Mouse (Mus musculus): Measurements from ENCODE around the gene 5031439G07Rik.

5031439G07Rik gene

GRCm38 (mm10) chr15:84957851-84958250 is 30.5 kb downstream of the 5031439G07Rik start:
- no peak for DNase-seq (ENCODE audit: low spot score in 2 of 2)

- DNase-seq (ENCODE audit: low spot score in 2 of 2): no peak
Measured at GRCm38 (mm10) chr15:84953259-84953658, 35.1 kb downstream of the 5031439G07Rik start.

GRCm38 (mm10) chr15:84950053-84950452 is 38.3 kb downstream of the 5031439G07Rik start:
- no peak for DNase-seq (ENCODE audit: low spot score in 2 of 2)

- no peak for DNase-seq (ENCODE audit: low spot score in 2 of 2)
Measured at GRCm38 (mm10) chr15:84948990-84949389, 39.4 kb downstream of the 5031439G07Rik start.

GRCm38 (mm10) chr15:84944319-84944718 is 44.0 kb downstream of the 5031439G07Rik start:
- DNase-seq (ENCODE audit: low spot score in 2 of 2): no peak

- DNase-seq (ENCODE audit: low spot score in 2 of 2): no peak
Measured at GRCm38 (mm10) chr15:84942647-84943285, 45.6 kb downstream of the 5031439G07Rik start.

- no peak for DNase-seq (ENCODE audit: low spot score in 2 of 2)
Measured at GRCm38 (mm10) chr15:84940102-84940501, 48.2 kb downstream of the 5031439G07Rik start.

GRCm38 (mm10) chr15:84934901-84935300 is 53.5 kb downstream of the 5031439G07Rik start:
- no peak for DNase-seq (ENCODE audit: low spot score in 2 of 2)

- DNase-seq (ENCODE audit: low spot score in 2 of 2): no peak
Measured at GRCm38 (mm10) chr15:84932351-84932750, 56.0 kb downstream of the 5031439G07Rik start.

- DNase-seq (ENCODE audit: low spot score in 2 of 2): no peak
Measured at GRCm38 (mm10) chr15:84925495-84926018, 62.8 kb downstream of the 5031439G07Rik start.

- peak in 1 of 2 experiments; percentile 28 for DNase-seq (ENCODE audit: low spot score in 2 of 2)
Measured at GRCm38 (mm10) chr15:84924781-84925315, 63.5 kb downstream of the 5031439G07Rik start.

- DNase-seq (ENCODE audit: low spot score in 2 of 2): peak in 1 of 2 experiments; percentile 71
Measured at GRCm38 (mm10) chr15:84923508-84924181, 64.7 kb downstream of the 5031439G07Rik start.

GRCm38 (mm10) chr15:84922884-84923507 is 65.4 kb downstream of the 5031439G07Rik start, which contains the start of gene Nup50:
TSS of gene Nup50 (plus strand) at chr15:84923411.
- peak; percentile 98 to 100 for DNase-seq (ENCODE audit: low spot score in 2 of 2)

GRCm38 (mm10) chr15:84919938-84920337 is 68.4 kb downstream of the 5031439G07Rik start, which contains the start of gene Gm29666:
TSS of gene Gm29666 (minus strand) at chr15:84920038.
- DNase-seq (ENCODE audit: low spot score in 2 of 2): no peak

GRCm38 (mm10) chr15:84913201-84913600 is 75.2 kb downstream of the 5031439G07Rik start:
- no peak for DNase-seq (ENCODE audit: low spot score in 2 of 2)

- no peak for DNase-seq (ENCODE audit: low spot score in 2 of 2)
Measured at GRCm38 (mm10) chr15:84903843-84904385, 84.4 kb downstream of the 5031439G07Rik start.

- DNase-seq (ENCODE audit: low spot score in 2 of 2): no peak
Measured at GRCm38 (mm10) chr15:84898077-84898476, 90.3 kb downstream of the 5031439G07Rik start.

- DNase-seq (ENCODE audit: low spot score in 2 of 2): no peak
Measured at GRCm38 (mm10) chr15:84896664-84897063, 91.7 kb downstream of the 5031439G07Rik start.

GRCm38 (mm10) chr15:84896216-84896615 is 92.1 kb downstream of the 5031439G07Rik start:
- peak in 1 of 2 experiments; percentile 13 for DNase-seq (ENCODE audit: low spot score in 2 of 2)

All from spleen, postnatal 10 days (tissue).